Mouse (Mus musculus): ENCODE measurements at regions not wholly inside any gene's neighbourhood (a gene's known extent, or its start where the extent isn't known, plus 50 kb on each side); places are given as distances from the start of the nearest gene placed in this dataset.

- no peak for ATAC-seq (ENCODE audit: low FRiP score, low TSS enrichment)
- Histone ChIP-seq H3K9me3 (ENCODE audit: low read length) (no peaks in the 10 kb centered on the region), H3K36me3 (ENCODE audit: insufficient read depth, low read length) (no peaks in the 10 kb centered on the region), H3K27me3 (ENCODE audit: insufficient read depth, low read length) (no peaks in the 10 kb centered on the region), H3K4me2 (replicated peaks; ENCODE audit: low read depth, low read length) (no peak overlapping the region), H3K27ac (ENCODE audit: low read length) (no peak overlapping the region), H3K4me3 (ENCODE audit: low read length) (no peak overlapping the region), H3K4me1 (ENCODE audit: insufficient read depth, low read length) (no peaks in the 10 kb centered on the region; the same call in 1 of the 2 replicates), H3K9ac (replicated peaks; ENCODE audit: low read length) (no peak overlapping the region)
- 80% methylated on average over 8 of the region's 8 CpGs for WGBS
Observed at GRCm38 (mm10) chr9:50142091-50142490, 202.7 kb downstream of the Rpl10-ps3 start.

- no peaks in the 10 kb centered on the region for H3K36me3 ChIP-seq (ENCODE audit: insufficient read depth, low read length)
- WGBS = 40% methylated on average over 6 of the region's 6 CpGs
- H3K9ac ChIP-seq (replicated peaks; ENCODE audit: low read length) = no peak overlapping the region
- H3K27ac ChIP-seq (ENCODE audit: low read length) = no peak overlapping the region
- no peaks in the 10 kb centered on the region; the same call in 1 of the 2 replicates for H3K4me1 ChIP-seq (ENCODE audit: insufficient read depth, low read length)
- H3K27me3 ChIP-seq (ENCODE audit: insufficient read depth, low read length) = no peaks in the 10 kb centered on the region
- H3K4me3 ChIP-seq (ENCODE audit: low read length) = no peak overlapping the region
- no peak overlapping the region for H3K4me2 ChIP-seq (replicated peaks; ENCODE audit: low read depth, low read length)
- no peaks in the 10 kb centered on the region for H3K9me3 ChIP-seq (ENCODE audit: low read length)
- no peak for ATAC-seq (ENCODE audit: low FRiP score, low TSS enrichment)
Observed at GRCm38 (mm10) chr9:50141176-50141575, 203.6 kb downstream of the Rpl10-ps3 start.

GRCm38 (mm10) chr9:50138341-50138978 is 206.3 kb downstream of the Rpl10-ps3 start:
- ATAC-seq (ENCODE audit: low FRiP score, low TSS enrichment) = no peak
- H3K4me2 ChIP-seq (replicated peaks; ENCODE audit: low read depth, low read length) = no peak overlapping the region
- H3K4me1 ChIP-seq (ENCODE audit: insufficient read depth, low read length) = no peaks in the 10 kb centered on the region; the same call in 1 of the 2 replicates
- no peaks in the 10 kb centered on the region for H3K9me3 ChIP-seq (ENCODE audit: low read length)
- no peak overlapping the region for H3K9ac ChIP-seq (replicated peaks; ENCODE audit: low read length)
- WGBS = 94% methylated on average over 9 of the region's 9 CpGs
- no peaks in the 10 kb centered on the region for H3K36me3 ChIP-seq (ENCODE audit: insufficient read depth, low read length)
- no peak overlapping the region for H3K4me3 ChIP-seq (ENCODE audit: low read length)
- no peaks in the 10 kb centered on the region for H3K27me3 ChIP-seq (ENCODE audit: insufficient read depth, low read length)
- H3K27ac ChIP-seq (ENCODE audit: low read length) = no peak overlapping the region

- Histone ChIP-seq H3K4me2 (replicated peaks; ENCODE audit: low read depth, low read length) (no peak overlapping the region), H3K9me3 (ENCODE audit: low read length) (no peaks in the 10 kb centered on the region), H3K4me3 (ENCODE audit: low read length) (no peak overlapping the region), H3K27ac (ENCODE audit: low read length) (no peak overlapping the region), H3K27me3 (ENCODE audit: insufficient read depth, low read length) (no peaks in the 10 kb centered on the region), H3K36me3 (ENCODE audit: insufficient read depth, low read length) (no peaks in the 10 kb centered on the region), H3K9ac (replicated peaks; ENCODE audit: low read length) (no peak overlapping the region), H3K4me1 (ENCODE audit: insufficient read depth, low read length) (no peaks in the 10 kb centered on the region; the same call in 1 of the 2 replicates)
- 58% methylated on average over 1 of the region's 1 CpGs for WGBS
- ATAC-seq (ENCODE audit: low FRiP score, low TSS enrichment) = no peak
Observed at GRCm38 (mm10) chr9:50136636-50136985, 208.2 kb downstream of the Rpl10-ps3 start.

GRCm38 (mm10) chr9:50135939-50136635 is 208.7 kb downstream of the Rpl10-ps3 start:
- Histone ChIP-seq H3K4me2 (replicated peaks; ENCODE audit: low read depth, low read length) (no peak overlapping the region), H3K9me3 (ENCODE audit: low read length) (no peaks in the 10 kb centered on the region), H3K27me3 (ENCODE audit: insufficient read depth, low read length) (no peaks in the 10 kb centered on the region), H3K9ac (replicated peaks; ENCODE audit: low read length) (no peak overlapping the region), H3K36me3 (ENCODE audit: insufficient read depth, low read length) (no peaks in the 10 kb centered on the region), H3K4me1 (ENCODE audit: insufficient read depth, low read length) (no peaks in the 10 kb centered on the region; the same call in 1 of the 2 replicates), H3K27ac (ENCODE audit: low read length) (no peak overlapping the region), H3K4me3 (ENCODE audit: low read length) (no peak overlapping the region)
- WGBS = 91% methylated on average over 10 of the region's 10 CpGs
- ATAC-seq (ENCODE audit: low FRiP score, low TSS enrichment) = no peak

- H3K4me2 ChIP-seq (replicated peaks; ENCODE audit: low read depth, low read length) = no peak overlapping the region
- no peak overlapping the region for H3K27ac ChIP-seq (ENCODE audit: low read length)
- no peak overlapping the region for H3K4me3 ChIP-seq (ENCODE audit: low read length)
- H3K27me3 ChIP-seq (ENCODE audit: insufficient read depth, low read length) = no peaks in the 10 kb centered on the region
- ATAC-seq (ENCODE audit: low FRiP score, low TSS enrichment) = no peak
- 54% methylated on average over 4 of the region's 4 CpGs for WGBS
- H3K4me1 ChIP-seq (ENCODE audit: insufficient read depth, low read length) = 0 out of 2 replicates have a peak, but pooled peaks cover 4% of the 10 kb centered on the region
- no peaks in the 10 kb centered on the region for H3K36me3 ChIP-seq (ENCODE audit: insufficient read depth, low read length)
- H3K9ac ChIP-seq (replicated peaks; ENCODE audit: low read length) = no peak overlapping the region
- no peaks in the 10 kb centered on the region for H3K9me3 ChIP-seq (ENCODE audit: low read length)
Observed at GRCm38 (mm10) chr9:50124241-50124640, 220.5 kb downstream of the Rpl10-ps3 start.

- Histone ChIP-seq H3K36me3 (ENCODE audit: insufficient read depth, low read length) (no peaks in the 10 kb centered on the region), H3K4me1 (ENCODE audit: insufficient read depth, low read length) (no peaks in the 10 kb centered on the region), H3K27ac (ENCODE audit: low read length) (no peak overlapping the region), H3K9me3 (ENCODE audit: low read length) (no peaks in the 10 kb centered on the region), H3K27me3 (ENCODE audit: insufficient read depth, low read length) (no peaks in the 10 kb centered on the region), H3K4me2 (replicated peaks; ENCODE audit: low read depth, low read length) (no peak overlapping the region), H3K4me3 (ENCODE audit: low read length) (no peak overlapping the region), H3K9ac (replicated peaks; ENCODE audit: low read length) (no peak overlapping the region)
- no peak for ATAC-seq (ENCODE audit: low FRiP score, low TSS enrichment)
- WGBS = 84% methylated on average over 9 of the region's 9 CpGs
Observed at GRCm38 (mm10) chr9:50120820-50121599, 223.8 kb downstream of the Rpl10-ps3 start.

- Histone ChIP-seq H3K9me3 (ENCODE audit: low read length) (no peaks in the 10 kb centered on the region), H3K27me3 (ENCODE audit: insufficient read depth, low read length) (no peaks in the 10 kb centered on the region), H3K36me3 (ENCODE audit: insufficient read depth, low read length) (no peaks in the 10 kb centered on the region), H3K9ac (replicated peaks; ENCODE audit: low read length) (no peak overlapping the region), H3K27ac (ENCODE audit: low read length) (no peak overlapping the region), H3K4me3 (ENCODE audit: low read length) (no peak overlapping the region), H3K4me1 (ENCODE audit: insufficient read depth, low read length) (no peaks in the 10 kb centered on the region), H3K4me2 (replicated peaks; ENCODE audit: low read depth, low read length) (no peak overlapping the region)
- 93% methylated on average over 5 of the region's 5 CpGs for WGBS
- ATAC-seq (ENCODE audit: low FRiP score, low TSS enrichment) = no peak
Observed at GRCm38 (mm10) chr9:50119412-50119811, 225.4 kb downstream of the Rpl10-ps3 start.

GRCm38 (mm10) chr9:50118578-50118977 is 226.2 kb downstream of the Rpl10-ps3 start:
- H3K9me3 ChIP-seq (ENCODE audit: low read length) = no peaks in the 10 kb centered on the region

GRCm38 (mm10) chr9:50106551-50106950 is 238.2 kb downstream of the Rpl10-ps3 start:
- no peak overlapping the region for H3K4me2 ChIP-seq (replicated peaks; ENCODE audit: low read depth, low read length)
- H3K36me3 ChIP-seq (ENCODE audit: insufficient read depth, low read length) = no peaks in the 10 kb centered on the region
- H3K9me3 ChIP-seq (ENCODE audit: low read length) = no peaks in the 10 kb centered on the region
- H3K27me3 ChIP-seq (ENCODE audit: insufficient read depth, low read length) = no peaks in the 10 kb centered on the region
- no peak for ATAC-seq (ENCODE audit: low FRiP score, low TSS enrichment)
- no peaks in the 10 kb centered on the region for H3K4me1 ChIP-seq (ENCODE audit: insufficient read depth, low read length)
- no peak overlapping the region for H3K9ac ChIP-seq (replicated peaks; ENCODE audit: low read length)
- H3K27ac ChIP-seq (ENCODE audit: low read length) = no peak overlapping the region
- 80% methylated on average over 4 of the region's 4 CpGs for WGBS
- H3K4me3 ChIP-seq (ENCODE audit: low read length) = no peak overlapping the region

More at GRCm38 (mm10) chr9:50118578-50118977, 226.2 kb downstream of the Rpl10-ps3 start:
- no peak for ATAC-seq (ENCODE audit: low FRiP score, low TSS enrichment)
- Histone ChIP-seq H3K9ac (replicated peaks; ENCODE audit: low read length) (no peak overlapping the region), H3K4me1 (ENCODE audit: insufficient read depth, low read length) (no peaks in the 10 kb centered on the region), H3K27ac (ENCODE audit: low read length) (no peak overlapping the region), H3K4me3 (ENCODE audit: low read length) (no peak overlapping the region), H3K27me3 (ENCODE audit: insufficient read depth, low read length) (no peaks in the 10 kb centered on the region), H3K4me2 (replicated peaks; ENCODE audit: low read depth, low read length) (no peak overlapping the region), H3K36me3 (ENCODE audit: insufficient read depth, low read length) (no peaks in the 10 kb centered on the region)
- WGBS = 80% methylated on average over 6 of the region's 6 CpGs

Data from kidney, embryonic 16.5 days (tissue).